In genomic region chr13:113998811-113999210, GRCm38 (mm10) we compare ENCODE assay signal across 22 mouse cellular contexts.
A peak's percentile ranks its signal among the peaks of the same experiment; 100 is the strongest.
DNase-seq lines count a peak whose midpoint lies in the region; ATAC-seq lines count a peak whose summit lies in the region.
"Had no signal": no experiment of that assay in that cellular context is flagged by ENCODE, and none has a peak within 500 bp of the region (broad histone marks: within the 10 kb centered on the region; RNA-seq: fewer than 3 reads in every experiment).

No protein-coding gene starts in this region.

- WGBS in intestine, embryonic 14.5 days: 88% methylated on average over 12 of the region's 12 CpGs
- 90% methylated on average over 12 of the region's 12 CpGs for WGBS in intestine, embryonic 16.5 days
- WGBS in forebrain, embryonic 14.5 days: 83% methylated on average over 12 of the region's 12 CpGs

- peaks cover 5% of the 10 kb centered on the region for H3K4me1 ChIP-seq in intestine, embryonic 14.5 days (replicated peaks; ENCODE audit: control insufficient read depth, insufficient read depth, low read length)
- no peaks in the 10 kb centered on the region for H3K4me1 ChIP-seq in intestine, embryonic 16.5 days (ENCODE audit: control insufficient read depth, insufficient read depth, low read length)
- H3K4me1 ChIP-seq in forebrain, embryonic 14.5 days (ENCODE audit: control insufficient read depth, insufficient read depth, low read length): peaks cover 4% of the 10 kb centered on the region; the same call in 1 of the 2 replicates
- H3K4me1 ChIP-seq: forebrain, embryonic 15.5 days had no signal

- peak; percentile 38 for DNase-seq in intestine, embryonic 14.5 days (ENCODE audit: low spot score)
- peak; percentile 30 for DNase-seq in brain, adult 2 months (ENCODE audit: low read depth, low spot score)
- no peak for DNase-seq in forebrain, embryonic 14.5 days (ENCODE audit: low spot score)
- DNase-seq in cerebellum, adult 9-10 months: no peak
- DNase-seq: adrenal gland, adult 8-10 months; adrenal gland, postnatal 25 days; cerebellum, adult 11-12 months; cerebellum, adult 2 months; cerebellum, adult 9-11 months; cerebellum, postnatal 14 days; cerebellum, postnatal 36 days; embryo, embryonic 11 days; forebrain, postnatal 0 days had no signal

- H3K36me3 ChIP-seq in intestine, embryonic 14.5 days (ENCODE audit: control insufficient read depth, insufficient read depth, low read length): no peaks in the 10 kb centered on the region
- no peaks in the 10 kb centered on the region for H3K36me3 ChIP-seq in intestine, embryonic 16.5 days (ENCODE audit: control insufficient read depth, insufficient read depth, low read length)
- no peaks in the 10 kb centered on the region for H3K36me3 ChIP-seq in forebrain, embryonic 14.5 days (ENCODE audit: control insufficient read depth, insufficient read depth, low read length)
- H3K36me3 ChIP-seq: embryonic facial prominence, embryonic 13.5 days; embryonic facial prominence, embryonic 15.5 days; forebrain, embryonic 10.5 days; forebrain, embryonic 12.5 days; forebrain, embryonic 15.5 days had no signal

- no peak overlapping the region for H3K4me2 ChIP-seq in intestine, embryonic 14.5 days (ENCODE audit: low read length)
- H3K4me2 ChIP-seq in intestine, embryonic 16.5 days (ENCODE audit: low read depth, low read length): no peak overlapping the region
- no peak overlapping the region for H3K4me2 ChIP-seq in forebrain, embryonic 14.5 days (ENCODE audit: low read length)
- H3K4me2 ChIP-seq: embryonic facial prominence, embryonic 13.5 days; embryonic facial prominence, embryonic 15.5 days; forebrain, embryonic 12.5 days; forebrain, embryonic 15.5 days had no signal

- no peak overlapping the region for H3K9ac ChIP-seq in intestine, embryonic 14.5 days (ENCODE audit: low read length)
- H3K9ac ChIP-seq in intestine, embryonic 16.5 days (ENCODE audit: low read depth, low read length): no peak overlapping the region
- H3K9ac ChIP-seq in forebrain, embryonic 14.5 days (ENCODE audit: low read length): no peak overlapping the region
- H3K9ac ChIP-seq: embryonic facial prominence, embryonic 13.5 days; embryonic facial prominence, embryonic 15.5 days; forebrain, embryonic 12.5 days; forebrain, embryonic 15.5 days; forebrain, postnatal 0 days had no signal

- H3K9me3 ChIP-seq in intestine, embryonic 14.5 days (ENCODE audit: control insufficient read depth, low read length): no peaks in the 10 kb centered on the region
- no peaks in the 10 kb centered on the region for H3K9me3 ChIP-seq in intestine, embryonic 16.5 days (ENCODE audit: control insufficient read depth, low read length)
- no peaks in the 10 kb centered on the region for H3K9me3 ChIP-seq in forebrain, embryonic 14.5 days (replicated peaks; ENCODE audit: control insufficient read depth, low read length)
- H3K9me3 ChIP-seq: embryonic facial prominence, embryonic 13.5 days; embryonic facial prominence, embryonic 15.5 days; forebrain, embryonic 10.5 days; forebrain, embryonic 12.5 days; forebrain, embryonic 15.5 days had no signal

- no peak for ATAC-seq in intestine, embryonic 14.5 days (replicated peaks; ENCODE audit: low FRiP score, low TSS enrichment, low read depth)
- no peak for ATAC-seq in intestine, embryonic 16.5 days
- no peak for ATAC-seq in forebrain, embryonic 14.5 days
- ATAC-seq: activated CD4-positive, CD25-positive, alpha-beta regulatory T cell, adult 4 months; forebrain, embryonic 15.5 days; forebrain, postnatal 0 days; Patski had no signal

- no peak overlapping the region for H3K4me3 ChIP-seq in intestine, embryonic 14.5 days (ENCODE audit: low read depth, low read length)
- H3K4me3 ChIP-seq in intestine, embryonic 16.5 days (ENCODE audit: low read length): no peak overlapping the region
- H3K4me3 ChIP-seq in forebrain, embryonic 14.5 days (ENCODE audit: low read depth, low read length): no peak overlapping the region
- H3K4me3 ChIP-seq: embryonic facial prominence, embryonic 13.5 days; embryonic facial prominence, embryonic 15.5 days; erythroblast, embryonic 14.5 days; forebrain, embryonic 10.5 days; forebrain, embryonic 12.5 days; forebrain, embryonic 15.5 days had no signal

- H3K27ac ChIP-seq in intestine, embryonic 14.5 days (ENCODE audit: low read depth): no peak overlapping the region
- no peak overlapping the region for H3K27ac ChIP-seq in intestine, embryonic 16.5 days (ENCODE audit: low read length)
- no peak overlapping the region for H3K27ac ChIP-seq in forebrain, embryonic 14.5 days (ENCODE audit: low read depth, low read length)
- H3K27ac ChIP-seq: embryonic facial prominence, embryonic 13.5 days; embryonic facial prominence, embryonic 15.5 days; forebrain, embryonic 10.5 days; forebrain, embryonic 12.5 days; forebrain, embryonic 15.5 days had no signal

- no peaks in the 10 kb centered on the region for H3K27me3 ChIP-seq in intestine, embryonic 14.5 days (replicated peaks; ENCODE audit: control insufficient read depth, insufficient read depth, low read length)
- H3K27me3 ChIP-seq in intestine, embryonic 16.5 days (replicated peaks; ENCODE audit: control insufficient read depth, insufficient read depth, low read length): no peaks in the 10 kb centered on the region
- no peaks in the 10 kb centered on the region for H3K27me3 ChIP-seq in forebrain, embryonic 14.5 days (replicated peaks; ENCODE audit: control insufficient read depth, insufficient read depth, low read length)
- H3K27me3 ChIP-seq: embryonic facial prominence, embryonic 13.5 days; embryonic facial prominence, embryonic 15.5 days; forebrain, embryonic 12.5 days; forebrain, embryonic 15.5 days; Patski had no signal

Comparison
In these comparisons a context has a peak if more than half of its experiments do, and no peak if none do; other contexts are left out.
1. DNase-seq: peak in intestine, embryonic 14.5 days (single experiment) and brain, adult 2 months (single experiment); none in forebrain, embryonic 14.5 days (single experiment) and cerebellum, adult 9-10 months (single experiment).